Mouse (Mus musculus): ENCODE data around the gene Myl6b.

Myl6b gene

DNA sequence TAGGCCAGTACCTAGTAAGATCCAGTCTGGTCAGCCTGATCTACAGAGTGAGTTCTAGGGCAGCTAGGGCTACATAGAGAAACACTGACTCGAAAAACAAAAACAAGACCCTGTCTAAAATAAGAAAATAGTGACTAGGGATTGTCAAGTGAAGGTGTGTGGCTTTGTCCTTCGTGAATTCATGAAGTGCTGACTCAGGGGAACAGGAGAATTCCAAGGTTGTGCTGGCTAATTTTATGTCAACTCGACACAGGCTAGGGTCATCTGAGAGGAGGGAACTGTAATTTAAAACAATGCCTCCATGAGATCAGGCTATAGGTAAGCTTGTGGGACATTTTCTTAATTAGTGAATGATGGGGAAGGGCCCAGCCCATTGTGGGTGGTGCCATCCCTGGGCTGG lies 44.0 kb downstream of the Myl6b start:
- in situ Hi-C loops (cut with MboI, MseI) = loop anchor here (10.0 kb wide), 1 partner anchor 50 kb away; the partner anchor contains the start of gene Slc39a5

DNA sequence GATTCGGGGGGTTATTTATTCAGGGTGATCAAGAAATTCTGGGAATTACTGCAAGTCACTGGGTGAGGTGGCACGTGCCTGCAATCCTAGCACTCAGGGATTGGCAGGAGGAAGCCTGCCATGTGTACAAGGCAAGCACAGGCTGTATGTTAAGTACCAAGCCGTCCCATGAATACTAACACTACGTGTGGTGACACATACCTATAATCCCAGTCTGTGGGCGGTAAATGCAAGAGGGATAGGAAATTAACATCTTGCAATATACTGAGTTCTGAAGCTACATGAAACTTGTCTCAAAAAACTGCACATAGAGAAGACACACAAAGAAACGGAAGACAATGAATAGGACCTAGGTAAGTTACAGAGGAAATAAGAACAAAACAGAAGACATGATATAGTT lies 47.5 kb downstream of the Myl6b start:
- in situ Hi-C loops (cut with MboI, MseI) = loop anchor here (10.0 kb wide), 1 partner anchor 46 kb away; the partner anchor contains the start of gene Slc39a5

DNA sequence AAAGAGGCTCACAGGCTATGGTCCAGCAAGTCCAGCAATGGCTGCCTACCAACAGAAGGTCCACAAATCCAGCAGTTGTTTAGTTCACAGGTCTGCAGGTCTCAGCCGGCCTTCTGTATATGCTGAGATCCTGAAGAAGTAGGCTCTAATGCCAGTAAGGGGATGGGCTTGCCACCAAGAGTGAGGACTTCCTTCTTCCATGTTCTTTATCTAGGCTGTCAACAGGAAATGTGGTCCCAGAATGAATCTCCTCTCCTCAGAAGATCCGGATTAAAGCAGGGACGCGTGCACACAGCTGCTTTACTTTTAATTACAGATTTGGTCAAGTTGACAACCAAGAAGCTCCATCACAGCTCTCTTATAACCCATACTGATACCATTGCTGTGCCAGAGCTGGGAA lies 53.1 kb downstream of the Myl6b start:
- in situ Hi-C loops (cut with MboI, MseI) = no loop called here

GRCm38 (mm10) chr10:128444354-128444753 lies 54.1 kb downstream of the Myl6b start:
- in situ Hi-C loops (cut with MboI, MseI) = no loop called here
